Mouse (Mus musculus) adrenal gland, postnatal 25 days (tissue): Measurements from ENCODE around the gene Plk5. TPM values are rescaled to one million over a fixed set of nuclear protein-coding genes. Genes with fewer than 3 reads are reported as not detected.

Experiments
- DNase-seq: peaks from one replicate; pipeline ENCODE4 v3.0.0; 2021; ENCODE audit warnings: mixed read lengths
- total RNA-seq: library from RNA; stranded (reverse); gene quantifications from 2 replicates; pipeline ENCODE4 v1.2.3, GENCODE M21; 2021

Gene Plk5
- total RNA-seq, 1 experiment from 2014 or later: 0.15 TPM

DNA sequence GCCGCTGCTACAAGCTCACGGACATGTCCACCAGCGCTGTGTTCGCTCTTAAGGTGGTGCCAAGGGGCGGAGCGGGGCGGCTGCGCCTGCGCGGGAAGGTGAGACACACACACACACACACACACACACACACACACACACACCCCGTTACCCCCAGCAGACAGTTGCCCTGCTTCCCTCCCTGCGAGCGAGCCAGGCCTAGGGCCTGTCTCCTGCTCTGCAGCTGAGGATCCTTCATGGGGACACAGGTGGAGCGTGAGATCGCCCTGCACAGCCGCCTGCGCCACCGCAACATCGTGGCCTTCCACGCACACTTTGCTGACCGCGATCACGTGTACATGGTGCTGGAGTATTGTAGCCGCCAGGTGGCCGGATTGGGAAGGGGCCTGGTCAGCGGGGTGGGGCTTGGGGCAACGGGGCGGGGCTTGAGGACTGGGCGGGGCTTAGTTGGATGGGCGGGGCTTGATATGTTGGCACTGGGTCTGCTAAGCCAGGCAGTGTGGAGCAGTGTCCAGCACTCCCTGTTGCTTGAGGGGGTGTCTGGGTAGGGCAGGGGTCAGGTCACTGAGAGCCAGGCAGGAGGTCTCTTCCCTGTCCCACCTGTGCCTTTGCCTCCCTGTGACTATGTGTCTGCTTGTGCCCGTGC, 1.9 kb downstream of the Plk5 start:
- peak; percentile 50 for DNase-seq

DNA sequence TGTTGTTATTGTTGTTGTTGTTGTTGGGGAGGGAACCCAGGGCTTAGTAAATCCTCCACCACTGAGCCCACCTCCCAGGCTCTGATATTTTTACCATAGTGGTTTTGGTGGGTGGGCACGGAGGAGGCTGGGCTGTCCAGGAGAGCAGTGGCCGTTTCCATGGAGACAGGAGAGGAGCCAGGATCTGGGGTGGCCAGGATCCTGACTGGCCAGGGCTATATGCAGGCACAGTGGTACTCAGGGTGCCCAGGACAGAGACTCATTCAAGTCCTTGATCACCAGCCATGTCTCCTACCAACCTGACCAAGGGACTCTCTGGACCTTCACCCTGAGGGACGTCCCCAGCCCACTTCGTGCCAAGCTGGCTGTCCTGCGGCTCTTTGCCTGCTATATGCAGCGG, 7.5 kb downstream of the Plk5 start:
- no peak for DNase-seq

- no peak for DNase-seq
Measured at GRCm38 (mm10) chr10:80365736-80366135, 9.5 kb downstream of the Plk5 start.

DNA sequence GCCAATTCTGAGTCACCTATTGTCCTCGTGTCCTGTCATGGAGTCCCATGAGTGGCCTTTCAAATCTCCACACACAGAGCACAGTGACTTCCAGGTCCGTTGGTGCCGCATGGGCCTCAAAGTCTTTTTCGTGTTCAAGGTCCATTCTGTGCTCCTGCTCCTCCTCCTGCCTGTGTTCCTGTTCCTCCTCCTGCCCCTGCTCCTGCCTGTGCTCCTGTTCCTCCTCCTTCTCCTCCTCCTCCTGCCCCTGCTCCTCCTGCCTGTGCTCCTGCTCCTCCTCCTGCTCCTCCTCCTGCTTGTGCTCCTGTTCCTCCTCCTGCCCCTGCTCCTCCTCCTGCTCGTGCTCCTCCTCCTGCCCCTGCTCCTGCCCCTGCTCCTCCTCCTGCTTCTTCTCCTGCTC, 11.7 kb downstream of the Plk5 start:
- no peak for DNase-seq

GRCm38 (mm10) chr10:80368392-80368791, 12.1 kb downstream of the Plk5 start:
- DNase-seq: no peak

GRCm38 (mm10) chr10:80369995-80370747, 13.9 kb downstream of the Plk5 start:
- DNase-seq: no peak

- no peak for DNase-seq
Measured at GRCm38 (mm10) chr10:80371411-80371966, 15.2 kb downstream of the Plk5 start.

DNA sequence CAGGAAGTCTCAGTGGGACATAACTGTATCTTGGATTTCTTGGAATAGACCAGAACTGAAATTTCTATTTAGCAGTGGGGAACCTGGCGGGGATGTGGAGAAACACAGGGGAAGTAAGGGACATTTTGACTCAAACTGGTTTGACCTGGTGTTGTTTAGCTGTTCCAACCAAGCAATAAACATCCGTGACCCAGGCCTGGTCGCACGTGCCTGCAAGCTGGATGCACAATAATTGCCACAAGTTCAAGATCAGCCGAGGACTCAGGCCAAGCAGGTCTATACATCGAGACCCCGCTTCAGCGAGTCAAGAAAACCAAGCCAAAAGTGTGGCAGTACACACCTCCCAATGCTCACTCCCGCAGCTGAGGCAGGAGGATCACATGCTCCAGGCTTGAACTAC, 15.7 kb downstream of the Plk5 start:
- DNase-seq: no peak

- no peak for DNase-seq
Measured at GRCm38 (mm10) chr10:80372706-80373105, 16.4 kb downstream of the Plk5 start.

GRCm38 (mm10) chr10:80374063-80374462, 17.8 kb downstream of the Plk5 start:
- peak; percentile 71 for DNase-seq

GRCm38 (mm10) chr10:80376160-80376559, 19.9 kb downstream of the Plk5 start:
- peak; percentile 93 for DNase-seq

- no peak for DNase-seq
Measured at GRCm38 (mm10) chr10:80377716-80378115, 21.5 kb downstream of the Plk5 start.

GRCm38 (mm10) chr10:80382641-80383365, 26.5 kb downstream of the Plk5 start:
- no peak for DNase-seq

DNA sequence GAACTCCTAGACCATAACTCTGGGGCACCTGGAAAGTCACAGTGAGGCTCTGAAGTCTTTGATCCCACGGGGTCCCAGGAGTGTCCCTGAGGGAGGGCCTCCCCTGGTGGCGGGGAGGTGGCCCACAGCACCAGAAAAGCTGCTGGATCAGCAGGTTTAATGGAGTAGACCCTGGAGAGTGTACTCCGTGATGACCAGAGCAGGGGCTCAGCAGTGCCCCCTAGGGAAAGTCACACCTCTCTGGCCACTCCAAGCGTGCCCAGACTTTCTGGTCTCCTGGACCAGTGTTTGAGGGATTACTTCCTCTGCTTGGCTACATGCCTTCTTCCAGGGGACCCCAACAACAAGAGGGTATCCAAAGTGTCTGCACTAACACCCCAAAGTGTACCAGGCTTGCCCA, 27.2 kb downstream of the Plk5 start:
- no peak for DNase-seq

DNA sequence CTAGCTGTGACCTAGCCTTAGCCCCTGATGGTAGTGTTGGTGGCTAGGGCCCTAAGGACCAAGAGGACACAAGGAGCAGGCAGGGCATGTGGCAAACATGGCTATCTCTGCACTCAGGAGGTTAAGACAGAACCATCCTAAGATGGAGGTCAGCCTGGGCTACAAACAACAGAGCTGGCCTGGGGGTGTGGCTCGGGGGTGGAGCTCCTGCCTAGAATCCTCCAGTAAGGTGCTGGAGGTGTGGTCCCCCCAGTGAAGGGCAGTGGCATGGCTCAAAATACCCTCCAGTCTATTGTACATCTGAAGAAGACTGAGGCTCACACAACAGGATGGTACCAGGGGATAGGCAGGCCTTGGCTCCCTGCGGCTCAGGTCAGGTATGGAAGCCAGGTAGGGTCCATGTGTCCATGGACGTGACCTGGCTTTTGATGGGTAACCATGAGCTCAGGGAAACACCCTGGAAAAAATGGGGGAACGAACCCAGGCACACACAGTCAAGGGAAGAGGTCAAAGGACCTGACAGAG, 27.9 kb downstream of the Plk5 start:
- no peak for DNase-seq

- DNase-seq: no peak
Measured at GRCm38 (mm10) chr10:80384709-80385108, 28.4 kb downstream of the Plk5 start.

DNA sequence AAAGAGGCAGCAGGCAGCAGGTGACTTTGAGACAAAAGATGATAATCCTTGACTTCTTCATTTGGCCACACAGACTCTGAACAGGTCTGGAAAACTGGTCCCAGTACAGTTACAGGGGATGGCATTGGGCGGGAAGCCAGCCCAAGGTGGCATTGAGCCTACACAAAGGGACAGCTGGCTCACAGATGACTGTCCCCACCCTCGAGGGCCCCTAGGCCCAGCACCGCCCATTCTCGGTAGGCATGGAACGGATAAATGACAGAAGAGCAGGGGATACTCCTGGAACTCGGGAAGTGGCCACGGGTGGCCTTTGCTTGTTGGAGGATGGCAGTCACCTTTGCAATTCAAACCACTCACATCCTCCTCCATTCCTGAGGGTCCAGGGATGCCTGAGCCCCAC, 29.1 kb downstream of the Plk5 start:
- peak; percentile 53 for DNase-seq

DNA sequence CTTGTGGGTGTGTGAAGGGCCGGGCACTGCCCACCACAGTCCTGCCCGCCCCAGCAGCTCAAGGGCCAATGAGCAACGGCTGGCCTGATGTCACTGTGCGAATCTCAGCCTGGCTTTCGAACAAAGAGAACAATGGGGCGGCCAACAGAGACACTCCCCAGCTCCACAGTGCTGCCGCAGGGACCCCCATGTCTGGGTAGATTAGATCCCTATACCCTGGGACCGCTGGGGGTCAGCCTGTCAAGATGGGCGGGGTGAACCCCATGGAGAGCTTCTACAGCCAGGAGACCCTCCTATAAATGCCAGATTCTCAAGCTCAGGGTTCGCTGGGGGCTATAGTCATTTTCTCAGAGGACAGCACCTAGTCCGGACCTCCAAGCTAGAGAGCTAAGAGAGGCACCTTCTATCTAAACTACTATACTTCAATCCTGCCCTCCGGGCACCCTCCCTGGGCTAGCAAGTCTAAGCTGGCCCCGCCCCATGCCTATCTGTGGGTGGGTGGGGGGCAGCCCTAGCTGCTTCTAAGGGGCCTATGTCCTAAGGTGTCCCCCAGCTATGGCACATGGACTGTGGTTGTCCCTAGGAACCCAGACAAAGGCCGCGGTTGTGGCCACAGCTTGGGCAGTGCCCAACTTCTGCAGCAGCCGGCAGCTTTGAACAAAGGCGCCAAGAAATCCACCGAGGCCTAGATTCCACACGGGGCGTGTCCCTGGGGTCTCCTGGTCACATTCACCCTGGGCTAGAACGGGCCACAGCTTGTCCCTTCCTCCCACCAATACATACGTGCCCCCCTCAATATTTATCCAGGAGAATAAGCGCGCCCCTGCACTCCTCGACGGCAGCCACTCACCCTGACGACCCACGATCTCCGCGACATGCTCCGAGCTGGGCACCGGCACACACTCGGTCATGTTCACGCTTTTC, 29.8 kb downstream of the Plk5 start:
- DNase-seq: peak; percentile 59

DNA sequence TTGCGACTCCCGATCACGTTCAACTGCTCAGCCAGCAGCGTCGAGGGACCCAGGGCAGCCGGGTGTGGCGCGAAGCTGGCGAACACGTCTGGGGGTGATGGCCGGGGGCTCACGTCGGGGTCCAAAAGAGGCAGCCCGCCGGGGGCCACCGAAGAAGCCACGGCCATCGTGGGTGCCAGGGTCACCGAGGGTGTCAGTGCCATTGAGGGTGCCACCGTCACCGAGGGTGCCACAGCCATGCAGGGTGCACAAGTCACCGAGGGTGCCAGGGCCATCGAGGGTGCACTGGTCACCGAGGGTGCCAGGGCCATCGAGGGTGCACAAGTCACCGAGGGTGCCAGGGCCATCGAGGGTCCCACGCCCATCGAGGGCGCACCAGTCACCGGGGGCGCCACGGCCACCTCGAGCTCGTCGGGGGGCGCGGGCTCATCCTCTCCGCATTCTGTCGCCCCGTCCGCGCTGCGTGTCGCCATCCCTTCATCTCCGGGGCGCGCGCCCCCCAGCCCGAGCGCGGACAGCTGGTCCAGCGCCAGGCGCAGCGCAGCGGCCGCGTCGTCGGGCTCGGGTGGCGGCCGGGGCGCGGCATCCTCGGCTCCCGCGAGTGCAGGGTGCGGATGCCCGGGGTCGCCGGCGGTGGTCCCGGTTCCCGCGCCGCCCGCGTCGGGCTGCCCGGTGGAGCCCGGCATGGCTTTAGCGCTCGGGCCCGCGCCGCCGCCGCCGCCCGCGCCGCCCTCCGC, 30.6 kb downstream of the Plk5 start:
- peak; percentile 36 for DNase-seq

- peak; percentile 96 for DNase-seq
Measured at GRCm38 (mm10) chr10:80387522-80387959, 31.3 kb downstream of the Plk5 start, which contains the start of gene Mex3d. TSS of gene Mex3d (minus strand) at chr10:80387659.

DNA sequence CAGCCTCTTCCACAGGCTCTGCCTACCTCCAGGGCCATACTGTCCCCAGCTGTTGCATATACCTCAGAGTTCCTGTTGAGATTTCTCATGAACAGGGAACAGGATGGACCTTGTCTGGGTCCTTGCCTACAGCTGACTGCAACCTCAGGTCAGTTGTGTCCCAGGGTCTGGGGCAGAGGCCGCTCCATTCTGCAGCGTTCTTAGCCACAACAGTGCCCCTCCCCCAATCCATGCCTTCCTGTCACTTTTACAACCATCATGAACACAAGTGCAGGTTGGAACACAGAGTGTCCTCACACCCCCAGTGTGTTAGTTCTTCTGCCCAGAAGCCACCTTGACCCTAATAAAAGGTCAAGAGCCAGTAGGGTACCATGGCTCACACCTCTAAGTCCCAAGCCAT, 32.5 kb downstream of the Plk5 start:
- no peak for DNase-seq
